Mouse (Mus musculus): ENCODE results near the gene Fndc3b. TPM values are rescaled to one million over a fixed set of nuclear protein-coding genes. Genes with fewer than 3 reads are reported as not detected.

The Fndc3b gene
- total and polyA plus RNA-seq, 3 experiments: 0.03 to 0.05 (median 0.04) TPM

DNA sequence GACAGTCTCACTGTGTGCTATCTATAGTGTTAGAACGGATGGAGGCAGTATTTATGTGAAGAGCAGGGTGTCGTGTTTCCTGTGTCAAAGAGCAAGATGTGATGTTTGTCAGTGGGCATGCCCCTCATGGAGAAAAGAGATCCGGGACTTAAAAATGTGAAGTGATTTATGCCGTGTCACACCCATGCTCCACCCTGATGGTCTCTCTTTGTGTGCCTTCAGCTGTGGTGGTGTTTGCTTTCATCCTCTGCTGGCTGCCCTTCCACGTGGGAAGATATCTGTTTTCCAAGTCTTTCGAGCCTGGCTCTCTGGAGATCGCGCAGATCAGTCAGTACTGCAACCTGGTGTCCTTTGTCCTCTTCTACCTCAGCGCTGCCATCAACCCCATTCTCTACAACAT lies 336.7 kb downstream of the Fndc3b start:
- H3K4me3 ChIP-seq (replicated peaks in 1 of 3; ENCODE audit: low read depth in 2 of 3, low read length in 2 of 3, poor library complexity in 1 of 3): no peak overlapping the region
- H3K9ac ChIP-seq (ENCODE audit: insufficient read depth, low read depth): no peak overlapping the region
- H3K27ac ChIP-seq (ENCODE audit: insufficient read depth, low read depth): no peak overlapping the region
- peaks cover 5% of the 10 kb centered on the region for H3K9me3 ChIP-seq (replicated peaks; ENCODE audit: low read length)
- peaks cover 0 to 8% of the 10 kb centered on the region in 2 experiments; a peak in 2 of 4 replicates for H3K4me1 ChIP-seq (ENCODE audit: control insufficient read depth in 1 of 2, insufficient read depth in 2 of 2)
- no peaks in the 10 kb centered on the region for H3K79me2 ChIP-seq (replicated peaks; ENCODE audit: control insufficient read depth, extremely low read depth, insufficient read depth, poor library complexity, severe bottlenecking)
- TF ChIP-seq ETS1 (conservative IDR thresholded peaks at IDR 0.05; ENCODE audit: low read depth, low read length) (no peak), MAFK (IDR thresholded peaks at IDR 0.05; ENCODE audit: insufficient replicate concordance, low read length) (no peak), JUN (IDR thresholded peaks at IDR 0.05; ENCODE audit: insufficient read depth, low read depth, low read length) (no peak), JUND (conservative IDR thresholded peaks at IDR 0.05; ENCODE audit: low read depth, low read length) (no peak), SIN3A (IDR thresholded peaks at IDR 0.05; ENCODE audit: low read length) (no peak)
- in situ Hi-C loops (cut with MboI; ENCODE audit: low pct_ligation_motif_present, low pct_unique_long_range_greater_than_20kb, low sequenced_read_pairs): no loop called here
- H3K36me3 ChIP-seq (replicated peaks in 1 of 2; ENCODE audit: control insufficient read depth in 1 of 2, insufficient read depth in 1 of 2, low read length in 1 of 2): no peaks in the 10 kb centered on the region
- H3K27me3 ChIP-seq (replicated peaks): no peaks in the 10 kb centered on the region
- H3K4me2 ChIP-seq (ENCODE audit: insufficient read depth, low read depth, poor library complexity, severe bottlenecking): no peak overlapping the region
- no peak for DNase-seq (ENCODE audit: extremely low read depth)
- dilution Hi-C loops (cut with MboI; ENCODE audit: extremely low pct_ligation_motif_present, extremely low pct_unique_long_range_greater_than_20kb, low sequenced_read_pairs): no loop called here

DNA sequence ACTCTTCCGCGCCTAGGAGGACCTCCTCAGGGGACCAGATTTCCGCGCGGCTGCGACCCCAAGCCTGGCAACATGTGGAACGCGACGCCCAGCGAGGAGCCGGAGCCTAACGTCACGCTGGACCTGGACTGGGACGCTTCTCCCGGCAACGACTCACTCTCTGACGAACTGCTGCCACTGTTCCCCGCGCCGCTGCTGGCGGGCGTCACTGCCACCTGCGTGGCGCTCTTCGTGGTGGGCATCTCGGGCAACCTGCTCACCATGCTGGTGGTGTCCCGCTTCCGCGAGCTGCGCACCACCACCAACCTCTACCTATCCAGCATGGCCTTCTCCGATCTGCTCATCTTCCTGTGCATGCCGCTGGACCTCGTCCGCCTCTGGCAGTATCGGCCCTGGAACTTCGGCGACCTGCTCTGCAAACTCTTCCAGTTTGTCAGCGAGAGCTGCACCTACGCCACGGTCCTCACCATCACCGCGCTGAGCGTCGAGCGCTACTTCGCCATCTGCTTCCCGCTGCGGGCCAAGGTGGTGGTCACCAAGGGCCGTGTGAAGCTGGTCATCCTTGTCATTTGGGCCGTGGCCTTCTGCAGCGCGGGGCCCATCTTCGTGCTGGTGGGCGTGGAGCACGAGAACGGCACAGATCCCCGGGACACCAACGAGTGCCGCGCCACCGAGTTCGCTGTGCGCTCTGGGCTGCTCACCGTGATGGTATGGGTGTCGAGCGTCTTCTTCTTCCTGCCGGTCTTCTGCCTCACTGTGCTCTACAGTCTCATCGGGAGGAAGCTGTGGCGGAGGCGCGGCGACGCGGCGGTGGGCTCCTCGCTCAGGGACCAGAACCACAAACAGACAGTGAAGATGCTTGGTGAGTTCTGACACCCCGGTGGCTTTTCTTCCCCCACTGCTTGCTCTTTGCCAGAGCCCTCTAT lies 339.1 kb downstream of the Fndc3b start:
- dilution Hi-C loops (cut with MboI; ENCODE audit: extremely low pct_ligation_motif_present, extremely low pct_unique_long_range_greater_than_20kb, low sequenced_read_pairs): no loop called here
- H3K27ac ChIP-seq (ENCODE audit: insufficient read depth, low read depth): no peak overlapping the region
- in situ Hi-C loops (cut with MboI; ENCODE audit: low pct_ligation_motif_present, low pct_unique_long_range_greater_than_20kb, low sequenced_read_pairs): no loop called here
- DNase-seq (ENCODE audit: extremely low read depth): no peak
- H3K79me2 ChIP-seq (replicated peaks; ENCODE audit: control insufficient read depth, extremely low read depth, insufficient read depth, poor library complexity, severe bottlenecking): no peaks in the 10 kb centered on the region
- TF ChIP-seq IRF4 (IDR thresholded peaks at IDR 0.05; ENCODE audit: low read depth, low read length) (no peak), KAT2A (IDR thresholded peaks at IDR 0.05; ENCODE audit: insufficient replicate concordance, low read length) (no peak), USF1 (IDR thresholded peaks at IDR 0.05; ENCODE audit: low read depth, low read length) (no peak), MXI1 (IDR thresholded peaks at IDR 0.05; ENCODE audit: low read depth, low read length) (no peak), ELF1 (IDR thresholded peaks at IDR 0.05; ENCODE audit: low read depth, low read length) (no peak), GABPA (IDR thresholded peaks at IDR 0.05; ENCODE audit: insufficient replicate concordance, low read depth, low read length) (no peak), JUND (conservative IDR thresholded peaks at IDR 0.05; ENCODE audit: low read depth, low read length) (no peak), CHD1 (IDR thresholded peaks at IDR 0.05; ENCODE audit: low read depth, low read length) (no peak), MAFK (IDR thresholded peaks at IDR 0.05; ENCODE audit: insufficient replicate concordance, low read length) (no peak)
- no peaks in the 10 kb centered on the region for H3K27me3 ChIP-seq (replicated peaks)
- H3K4me3 ChIP-seq (replicated peaks in 1 of 3; ENCODE audit: low read depth in 2 of 3, low read length in 2 of 3, poor library complexity in 1 of 3): no peak overlapping the region
- H3K4me2 ChIP-seq (ENCODE audit: insufficient read depth, low read depth, poor library complexity, severe bottlenecking): no peak overlapping the region
- H3K4me1 ChIP-seq (ENCODE audit: control insufficient read depth in 1 of 2, insufficient read depth in 2 of 2): no peaks in the 10 kb centered on the region; a peak in 1 of 4 replicates
- peaks cover 5% of the 10 kb centered on the region for H3K9me3 ChIP-seq (replicated peaks; ENCODE audit: low read length)
- H3K36me3 ChIP-seq (replicated peaks in 1 of 2; ENCODE audit: control insufficient read depth in 1 of 2, insufficient read depth in 1 of 2, low read length in 1 of 2): no peaks in the 10 kb centered on the region
- no peak overlapping the region for H3K9ac ChIP-seq (ENCODE audit: insufficient read depth, low read depth)
